Mouse (Mus musculus) forebrain, embryonic 15.5 days (tissue): ENCODE data around the gene Cdcp2. TPM values are rescaled to one million over a fixed set of nuclear protein-coding genes. Genes with fewer than 3 reads are reported as not detected.

Source experiments
- ATAC-seq: fragments of 200-750 bp; cut with Nextera tagmentation; replicated peaks from 2 replicates; pipeline ENCODE4 v1.8.0; 2017; ENCODE audit warnings: mild to moderate bottlenecking, moderate TSS enrichment, moderate library complexity
- H3K27ac ChIP-seq: fragments of 300-500 bp; sonication (generic); replicated peaks from 2 replicates; pipeline ENCODE4 v1.5.1; 2015; ENCODE audit warnings: mild to moderate bottlenecking, inconsistent platforms
- H3K27me3 ChIP-seq: fragments of 300-500 bp; sonication (generic); 2 replicates; pipeline ENCODE4 v1.6.1; 2015; ENCODE audit warnings: inconsistent platforms
- H3K36me3 ChIP-seq: fragments of 300-500 bp; sonication (generic); 2 replicates; pipeline ENCODE4 v1.6.1; 2015; ENCODE audit warnings: mild to moderate bottlenecking, inconsistent platforms
- H3K4me1 ChIP-seq: fragments of 300-500 bp; sonication (generic); 2 replicates; pipeline ENCODE4 v1.6.1; 2015; ENCODE audit warnings: inconsistent platforms
- H3K4me2 ChIP-seq: fragments of 300-500 bp; sonication (generic); replicated peaks from 2 replicates; pipeline ENCODE4 v1.6.1; 2015; ENCODE audit warnings: mild to moderate bottlenecking, inconsistent platforms
- H3K4me3 ChIP-seq: fragments of 300-500 bp; sonication (generic); 2 replicates; pipeline ENCODE4 v1.5.1; 2015; ENCODE audit warnings: mild to moderate bottlenecking, inconsistent platforms
- H3K9ac ChIP-seq: fragments of 300-500 bp; sonication (generic); replicated peaks from 2 replicates; pipeline ENCODE4 v1.6.1; 2015; ENCODE audit warnings: mild to moderate bottlenecking, inconsistent platforms
- H3K9me3 ChIP-seq: fragments of 300-500 bp; sonication (generic); 2 replicates; pipeline ENCODE4 v1.6.1; 2016; ENCODE audit warnings: inconsistent platforms
- WGBS: fragments of 180-500 bp; shearing (Covaris S2); methylation state at CpG from one replicate; pipeline ENCODE4 v1.1.7; 2015; ENCODE audit warnings: mixed read lengths; 5-methylcytosine and 5-hydroxymethylcytosine counted together
- polyA plus RNA-seq: library from polyadenylated mRNA; unstranded; fragments of >200 nt; fragmentation: Nextera tagmentation; extraction: Ambion mirVana; gene quantifications from 2 replicates; pipeline ENCODE4 v1.2.1, GENCODE M21; 2015

The Cdcp2 gene
- polyA plus RNA-seq, 1 experiment from 2014 or later, result not detected

- WGBS, result 34% methylated on average over 12 of the region's 12 CpGs
- H3K4me3 ChIP-seq, result no peak overlapping the region
These were observed 24.7 kb downstream of the Cdcp2 start for GRCm38 (mm10) chr4:107121165-107121943.

GRCm38 (mm10) chr4:107124376-107124775, 27.7 kb downstream of the Cdcp2 start:
- H3K4me3 ChIP-seq, result no peak overlapping the region
- no peaks in the 10 kb centered on the region for H3K27me3 ChIP-seq
- H3K9ac ChIP-seq, result no peak overlapping the region
- no peaks in the 10 kb centered on the region for H3K36me3 ChIP-seq
- H3K4me1 ChIP-seq, result peaks cover 14% of the 10 kb centered on the region
- H3K9me3 ChIP-seq, result no peaks in the 10 kb centered on the region
- 71% methylated on average over 7 of the region's 7 CpGs for WGBS
- ATAC-seq, result no peak
- no peak overlapping the region for H3K4me2 ChIP-seq
- H3K27ac ChIP-seq, result no peak overlapping the region

More at GRCm38 (mm10) chr4:107121165-107121943, 24.7 kb downstream of the Cdcp2 start:
- no peaks in the 10 kb centered on the region for H3K36me3 ChIP-seq
- H3K27ac ChIP-seq, result no peak overlapping the region
- no peaks in the 10 kb centered on the region for H3K27me3 ChIP-seq
- no peak for ATAC-seq
- no peaks in the 10 kb centered on the region for H3K9me3 ChIP-seq
- 0 out of 2 replicates have a peak, but pooled peaks cover 2% of the 10 kb centered on the region for H3K4me1 ChIP-seq
- no peak overlapping the region for H3K9ac ChIP-seq
- no peak overlapping the region for H3K4me2 ChIP-seq

GRCm38 (mm10) chr4:107125101-107125500, 28.4 kb downstream of the Cdcp2 start:
- Histone ChIP-seq H3K27ac (no peak overlapping the region), H3K4me1 (peaks cover 14% of the 10 kb centered on the region), H3K9me3 (no peaks in the 10 kb centered on the region), H3K9ac (no peak overlapping the region), H3K4me2 (no peak overlapping the region), H3K4me3 (no peak overlapping the region), H3K27me3 (no peaks in the 10 kb centered on the region), H3K36me3 (no peaks in the 10 kb centered on the region)
- WGBS, result 55% methylated on average over 5 of the region's 5 CpGs
- ATAC-seq, result no peak

GRCm38 (mm10) chr4:107126389-107126788, 29.7 kb downstream of the Cdcp2 start:
- Histone ChIP-seq H3K9me3 (no peaks in the 10 kb centered on the region), H3K4me3 (no peak overlapping the region), H3K27ac (no peak overlapping the region), H3K4me2 (no peak overlapping the region), H3K9ac (no peak overlapping the region), H3K27me3 (no peaks in the 10 kb centered on the region), H3K4me1 (peaks cover 14% of the 10 kb centered on the region), H3K36me3 (no peaks in the 10 kb centered on the region)
- ATAC-seq, result no peak
- WGBS, result 58% methylated on average over 10 of the region's 10 CpGs

GRCm38 (mm10) chr4:107126891-107127524, 30.3 kb downstream of the Cdcp2 start:
- WGBS, result 40% methylated on average over 13 of the region's 13 CpGs
- peaks cover 11% of the 10 kb centered on the region for H3K4me1 ChIP-seq
- no peaks in the 10 kb centered on the region for H3K27me3 ChIP-seq
- ATAC-seq, result no peak
- no peak overlapping the region for H3K4me3 ChIP-seq
- H3K27ac ChIP-seq, result no peak overlapping the region
- H3K4me2 ChIP-seq, result no peak overlapping the region
- no peaks in the 10 kb centered on the region for H3K36me3 ChIP-seq
- H3K9me3 ChIP-seq, result no peaks in the 10 kb centered on the region
- H3K9ac ChIP-seq, result no peak overlapping the region

GRCm38 (mm10) chr4:107127901-107128669, 31.4 kb downstream of the Cdcp2 start:
- Histone ChIP-seq H3K36me3 (no peaks in the 10 kb centered on the region), H3K9ac (no peak overlapping the region), H3K4me3 (no peak overlapping the region), H3K27me3 (no peaks in the 10 kb centered on the region), H3K4me2 (no peak overlapping the region), H3K4me1 (peaks cover 11% of the 10 kb centered on the region), H3K9me3 (no peaks in the 10 kb centered on the region), H3K27ac (no peak overlapping the region)
- ATAC-seq, result 0 out of 2 replicates have a peak, but pooled peaks have one; percentile 53
- WGBS, result 14% methylated on average over 13 of the region's 13 CpGs

GRCm38 (mm10) chr4:107129373-107129772, 32.7 kb downstream of the Cdcp2 start:
- no peaks in the 10 kb centered on the region for H3K9me3 ChIP-seq
- no peaks in the 10 kb centered on the region for H3K36me3 ChIP-seq
- no peak overlapping the region for H3K4me3 ChIP-seq
- H3K4me1 ChIP-seq, result peaks cover 11% of the 10 kb centered on the region
- H3K27me3 ChIP-seq, result no peaks in the 10 kb centered on the region
- no peak overlapping the region for H3K27ac ChIP-seq
- H3K9ac ChIP-seq, result no peak overlapping the region
- ATAC-seq, result no peak
- WGBS, result 80% methylated on average over 8 of the region's 8 CpGs
- no peak overlapping the region for H3K4me2 ChIP-seq

GRCm38 (mm10) chr4:107130534-107130933, 33.8 kb downstream of the Cdcp2 start:
- H3K27me3 ChIP-seq, result no peaks in the 10 kb centered on the region
- no peak overlapping the region for H3K4me2 ChIP-seq
- no peak for ATAC-seq
- no peak overlapping the region for H3K4me3 ChIP-seq
- 40% methylated on average over 9 of the region's 9 CpGs for WGBS
- H3K4me1 ChIP-seq, result peaks cover 11% of the 10 kb centered on the region
- H3K36me3 ChIP-seq, result no peaks in the 10 kb centered on the region
- no peaks in the 10 kb centered on the region for H3K9me3 ChIP-seq
- no peak overlapping the region for H3K9ac ChIP-seq
- H3K27ac ChIP-seq, result no peak overlapping the region

- Histone ChIP-seq H3K27me3 (no peaks in the 10 kb centered on the region), H3K9ac (no peak overlapping the region), H3K4me1 (peaks cover 19% of the 10 kb centered on the region), H3K27ac (no peak overlapping the region), H3K4me3 (no peak overlapping the region), H3K36me3 (no peaks in the 10 kb centered on the region), H3K9me3 (no peaks in the 10 kb centered on the region), H3K4me2 (no peak overlapping the region)
- WGBS, result 94% methylated on average over 3 of the region's 3 CpGs
- no peak for ATAC-seq
These were observed 38.2 kb downstream of the Cdcp2 start for GRCm38 (mm10) chr4:107134891-107135290.

- no peaks in the 10 kb centered on the region for H3K9me3 ChIP-seq
- no peak overlapping the region for H3K9ac ChIP-seq
- peaks cover 27% of the 10 kb centered on the region for H3K4me1 ChIP-seq
- H3K27ac ChIP-seq, result no peak overlapping the region
- H3K4me2 ChIP-seq, result no peak overlapping the region
- H3K36me3 ChIP-seq, result no peaks in the 10 kb centered on the region
- ATAC-seq, result no peak
- 82% methylated on average over 5 of the region's 5 CpGs for WGBS
- H3K27me3 ChIP-seq, result no peaks in the 10 kb centered on the region
- H3K4me3 ChIP-seq, result no peak overlapping the region
These were observed 39.0 kb downstream of the Cdcp2 start for GRCm38 (mm10) chr4:107135663-107136062.

GRCm38 (mm10) chr4:107136531-107136930, 39.8 kb downstream of the Cdcp2 start:
- no peak overlapping the region for H3K9ac ChIP-seq
- no peak overlapping the region for H3K4me2 ChIP-seq
- 59% methylated on average over 3 of the region's 3 CpGs for WGBS
- no peaks in the 10 kb centered on the region for H3K27me3 ChIP-seq
- H3K4me1 ChIP-seq, result peaks cover 28% of the 10 kb centered on the region
- H3K27ac ChIP-seq, result no peak overlapping the region
- no peaks in the 10 kb centered on the region for H3K9me3 ChIP-seq
- no peak overlapping the region for H3K4me3 ChIP-seq
- H3K36me3 ChIP-seq, result no peaks in the 10 kb centered on the region
- no peak for ATAC-seq
